Mouse (Mus musculus) spleen, adult 2 months (tissue): ENCODE results near the gene 9130213A22Rik. TPM values are rescaled to one million over a fixed set of nuclear protein-coding genes. Genes with fewer than 3 reads are reported as not detected.
"Not testable (repeated sequence)": the region's sequence is repeated elsewhere in the genome, so short reads cannot be mapped to it uniquely, and the experiment has no call there.

Source experiments
- DNase-seq, 2 experiments: peaks; one replicate each; pipeline versions ENCODE4 v3.0.0 to v3.0.0-alpha.2; 2012 to 2021; ENCODE audit warnings: low spot score in 2 of 2, low read depth in 1 of 2
- H3K27ac ChIP-seq: fragments of 200-500 bp; 2 replicates; pipeline ENCODE4 v1.5.1; 2012; ENCODE audit warnings: low read length, inconsistent platforms; ENCODE audit not compliant: insufficient read depth
- H3K27me3 ChIP-seq: fragments of 200-500 bp; 2 replicates; pipeline ENCODE4 v1.6.1; 2012; ENCODE audit warnings: mild to moderate bottlenecking, moderate library complexity, low read length, inconsistent platforms; ENCODE audit not compliant: control insufficient read depth, insufficient read depth
- H3K36me3 ChIP-seq: fragments of 200-500 bp; 2 replicates; pipeline ENCODE4 v1.6.1; 2012; ENCODE audit warnings: mild to moderate bottlenecking, low read length, inconsistent platforms; ENCODE audit not compliant: control insufficient read depth, insufficient read depth
- H3K4me1 ChIP-seq: fragments of 200-500 bp; 2 replicates; pipeline ENCODE4 v1.6.1; 2011; ENCODE audit warnings: inconsistent platforms; ENCODE audit not compliant: control insufficient read depth, insufficient read depth, insufficient read length
- H3K4me3 ChIP-seq: fragments of 200-500 bp; 2 replicates; pipeline ENCODE4 v1.5.1; 2011; ENCODE audit warnings: mild to moderate bottlenecking, inconsistent platforms; ENCODE audit not compliant: insufficient read depth, insufficient read length; ENCODE audit errors: extremely low read depth
- CTCF ChIP-seq: fragments of 200-500 bp; IDR thresholded peaks from 2 replicates; pipeline ENCODE4 v1.5.1; 2011; ENCODE audit warnings: mild to moderate bottlenecking, inconsistent platforms; ENCODE audit not compliant: insufficient read depth, insufficient read length, insufficient replicate concordance; ENCODE audit errors: extremely low read depth
- POLR2A ChIP-seq: fragments of 200-500 bp; IDR thresholded peaks from 2 replicates; pipeline ENCODE4 v1.6.1; 2011; ENCODE audit warnings: low read depth, low read length, inconsistent platforms
- WGBS: fragments of 180-500 bp; shearing (Covaris S2); methylation state at CpG from one replicate; pipeline ENCODE4 v1.1.7; 2018; 5-methylcytosine and 5-hydroxymethylcytosine counted together
- polyA plus RNA-seq: library from polyadenylated mRNA; depleted of rRNA; stranded (reverse); fragments of >200 nt; gene quantifications from 2 replicates; pipeline ENCODE4 v1.2.3, GENCODE M21; 2012

9130213A22Rik gene
- polyA plus RNA-seq, 1 experiment: 0.40 TPM

- H3K36me3 ChIP-seq: peaks cover 23% of the 10 kb centered on the region
- no peaks in the 10 kb centered on the region for H3K27me3 ChIP-seq
- TF ChIP-seq CTCF (no peak), POLR2A (no peak)
- H3K4me1 ChIP-seq: peaks cover 25% of the 10 kb centered on the region
- 14% methylated on average over 8 of the region's 8 CpGs for WGBS
- H3K4me3 ChIP-seq: peak overlapping the region; percentile 62; the same call in 1 of the 2 replicates
- H3K27ac ChIP-seq: peak overlapping the region; percentile 90
- DNase-seq: no peak
These were observed 24.2 kb downstream of the 9130213A22Rik start for GRCm38 (mm10) chr11:69098039-69098761.

- 4% methylated on average over 29 of the region's 29 CpGs for WGBS
- H3K4me1 ChIP-seq: peaks cover 25% of the 10 kb centered on the region
- peak; percentile 70 to 87 for DNase-seq
These were observed 25.1 kb downstream of the 9130213A22Rik start for GRCm38 (mm10) chr11:69096987-69097900.

GRCm38 (mm10) chr11:69096360-69096986 lies 25.9 kb downstream of the 9130213A22Rik start:
- no peak for DNase-seq
- H3K27me3 ChIP-seq: no peaks in the 10 kb centered on the region
- TF ChIP-seq POLR2A (no peak), CTCF (no peak)
- H3K4me3 ChIP-seq: peak overlapping the region; percentile 27
- H3K4me1 ChIP-seq: peaks cover 25% of the 10 kb centered on the region
- peak overlapping the region; percentile 90 for H3K27ac ChIP-seq
- H3K36me3 ChIP-seq: peaks cover 8% of the 10 kb centered on the region
- WGBS: 16% methylated on average over 9 of the region's 9 CpGs

More at GRCm38 (mm10) chr11:69096987-69097900, 25.1 kb downstream of the 9130213A22Rik start:
- Histone ChIP-seq H3K27ac (peak overlapping the region; percentile 90), H3K36me3 (peaks cover 15% of the 10 kb centered on the region), H3K4me3 (peak overlapping the region; percentile 17; the same call in 1 of the 2 replicates), H3K27me3 (no peaks in the 10 kb centered on the region)
- no peak for TF ChIP-seq CTCF
- peak; percentile 16; the same call in 1 of the 2 replicates for TF ChIP-seq POLR2A

DNA sequence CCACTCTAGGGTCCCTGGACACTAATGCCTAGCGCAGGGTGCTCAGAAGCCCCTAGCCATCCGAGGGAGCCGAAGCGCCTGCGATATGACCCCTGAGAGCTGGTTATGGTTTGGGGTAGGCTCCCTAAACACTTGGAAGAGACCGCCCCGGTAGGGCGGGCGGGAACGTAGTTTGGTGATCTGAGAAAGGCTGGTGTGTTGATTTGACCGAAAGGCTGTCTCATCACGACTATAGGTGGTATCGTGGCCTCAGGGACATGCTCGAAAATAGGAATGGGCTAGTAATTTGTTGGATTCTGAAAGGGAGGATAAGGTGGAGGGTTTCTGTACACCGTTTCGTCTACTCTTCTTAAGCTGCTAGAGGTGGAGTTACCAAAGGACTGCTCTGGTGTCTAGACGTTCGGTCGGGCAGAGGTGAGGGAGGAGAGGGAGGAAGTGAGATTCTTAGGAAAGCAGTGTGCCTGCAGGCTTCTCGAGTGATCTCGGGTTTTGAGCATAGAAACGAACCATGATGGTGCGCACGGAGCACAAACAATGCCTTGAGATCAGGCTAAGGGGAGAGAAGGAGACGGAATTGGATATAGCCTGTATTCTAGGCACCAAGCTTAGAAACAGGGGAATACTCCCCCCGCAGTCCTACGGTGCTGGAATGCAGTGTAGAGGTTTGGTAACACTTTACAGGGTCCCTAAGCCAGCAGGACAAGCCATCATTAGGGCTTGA lies 26.7 kb downstream of the 9130213A22Rik start:
- peaks cover under 1% of the 10 kb centered on the region; the same call in 1 of the 2 replicates for H3K36me3 ChIP-seq
- WGBS: 2% methylated on average over 27 of the region's 27 CpGs
- no peaks in the 10 kb centered on the region for H3K27me3 ChIP-seq
- H3K4me1 ChIP-seq: peaks cover 22% of the 10 kb centered on the region
- TF ChIP-seq POLR2A (no peak), CTCF (no peak)
- peak overlapping the region; percentile 70 for H3K4me3 ChIP-seq
- DNase-seq: no peak
- H3K27ac ChIP-seq: peak overlapping the region; percentile 92

GRCm38 (mm10) chr11:69094697-69095429 lies 27.5 kb downstream of the 9130213A22Rik start, which contains the start of gene Per1:
Gene Per1, plus strand, starts transcription at chr11:69095217.
- TF ChIP-seq POLR2A (peak; percentile 66), CTCF (no peak)
- Histone ChIP-seq H3K4me1 (peaks cover 22% of the 10 kb centered on the region), H3K4me3 (peak within 1 kb of the TSS; percentile 70), H3K36me3 (peaks cover 6% of the 10 kb centered on the region), H3K27ac (peak within 1 kb of the TSS; percentile 92), H3K27me3 (no peaks in the 10 kb centered on the region)
- WGBS: under 1% methylated on average over 37 of the region's 37 CpGs
- DNase-seq: peak; percentile 99 to 100

DNA sequence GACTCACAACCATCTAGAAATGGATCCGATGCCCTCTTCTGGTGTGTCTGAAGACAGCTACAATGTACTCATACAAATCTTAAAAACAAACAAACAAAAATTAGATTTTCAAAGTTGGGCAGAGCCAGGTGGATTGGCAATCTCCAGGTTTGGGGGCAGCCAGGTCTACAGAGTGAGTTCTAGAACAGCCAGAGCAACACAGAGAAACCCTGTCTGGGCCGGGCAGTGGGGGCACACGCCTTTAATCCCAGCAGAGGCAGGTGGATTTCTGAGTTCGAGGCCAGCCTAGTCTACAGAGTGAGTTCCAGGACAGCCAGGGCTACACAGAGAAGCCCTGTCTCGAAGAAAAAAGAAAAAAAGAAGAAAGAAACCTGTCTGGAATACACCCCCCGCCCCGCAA lies 28.5 kb downstream of the 9130213A22Rik start:
- not testable (repeated sequence) for DNase-seq, H3K27me3 ChIP-seq, H3K27ac ChIP-seq, H3K36me3 ChIP-seq, H3K4me3 ChIP-seq
- peaks cover 30% of the 10 kb centered on the region for H3K4me1 ChIP-seq
- 90% methylated on average over 7 of the region's 7 CpGs for WGBS
